Mouse (Mus musculus): ENCODE data around the gene Cacfd1. TPM values are rescaled to one million over a fixed set of nuclear protein-coding genes. Genes with fewer than 3 reads are reported as not detected.

The Cacfd1 gene
- polyA plus RNA-seq, 1 experiment from 2014 or later = 41.5 TPM

DNA sequence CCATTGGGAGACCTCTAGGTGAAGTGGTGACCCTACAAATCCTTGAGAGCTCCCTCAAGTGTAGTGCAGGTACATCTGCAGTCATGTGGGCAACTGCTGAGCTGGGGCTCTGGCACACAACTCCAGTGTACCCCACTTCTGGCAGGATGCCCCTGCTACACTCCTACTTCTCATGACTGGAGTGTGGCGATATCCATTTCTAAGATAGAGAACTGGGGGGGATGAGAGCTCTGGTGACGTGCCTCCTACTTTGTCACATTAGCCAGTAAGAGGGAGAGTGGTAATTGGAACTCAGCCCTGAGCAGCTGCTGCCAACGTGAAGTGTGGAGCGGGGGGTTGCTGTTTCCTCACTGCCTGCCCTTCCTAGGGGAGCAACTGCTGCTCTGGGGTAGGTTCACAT, 3.5 kb upstream of the Cacfd1 start:
- H3K4me2 ChIP-seq (replicated peaks; ENCODE audit: low read depth) = no peak overlapping the region
- no peaks in the 10 kb centered on the region for H3K36me3 ChIP-seq (ENCODE audit: control insufficient read depth, insufficient read depth)
- no peak overlapping the region for H3K4me3 ChIP-seq (ENCODE audit: low read depth, low read length)
- TF ChIP-seq CTCF (IDR thresholded peaks at IDR 0.05; ENCODE audit: low read depth) = no peak
- no peaks in the 10 kb centered on the region for H3K27me3 ChIP-seq (replicated peaks; ENCODE audit: control insufficient read depth, insufficient read depth, low read length)
- H3K4me1 ChIP-seq (replicated peaks; ENCODE audit: control insufficient read depth, insufficient read depth, low read length) = peaks cover 5% of the 10 kb centered on the region; the same call in 1 of the 2 replicates
- no peak for ATAC-seq
- no peak overlapping the region for H3K27ac ChIP-seq (ENCODE audit: low read depth, low read length)
- H3K9ac ChIP-seq (ENCODE audit: low read depth, low read length) = no peak overlapping the region
- no peaks in the 10 kb centered on the region for H3K9me3 ChIP-seq (ENCODE audit: control insufficient read depth)
- 70% methylated on average over 4 of the region's 4 CpGs for WGBS

DNA sequence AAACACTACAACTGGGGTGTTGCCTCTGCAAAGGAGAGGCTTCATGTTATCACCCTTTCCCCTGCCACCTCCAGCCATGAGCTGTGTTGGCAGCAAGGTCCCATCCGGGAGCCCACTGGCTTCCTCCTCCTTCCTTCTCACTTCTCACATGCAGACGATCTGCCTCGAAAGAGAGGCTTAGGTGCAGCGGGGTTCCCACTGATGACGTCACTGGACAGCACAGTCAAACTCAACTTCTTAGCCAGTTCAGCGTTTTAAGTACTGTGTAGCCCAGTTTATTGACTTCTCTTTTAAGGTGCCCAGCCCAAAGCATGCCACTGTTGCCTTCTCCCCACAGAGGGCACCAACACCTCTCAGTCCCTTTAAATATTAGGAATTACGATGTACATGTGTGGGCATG, 2.0 kb upstream of the Cacfd1 start:
- Histone ChIP-seq H3K27me3 (replicated peaks; ENCODE audit: control insufficient read depth, insufficient read depth, low read length) (no peaks in the 10 kb centered on the region), H3K9ac (ENCODE audit: low read depth, low read length) (no peak overlapping the region), H3K4me2 (replicated peaks; ENCODE audit: low read depth) (no peak overlapping the region), H3K27ac (ENCODE audit: low read depth, low read length) (no peak overlapping the region), H3K36me3 (ENCODE audit: control insufficient read depth, insufficient read depth) (no peaks in the 10 kb centered on the region), H3K4me1 (replicated peaks; ENCODE audit: control insufficient read depth, insufficient read depth, low read length) (peaks cover 6% of the 10 kb centered on the region; the same call in 1 of the 2 replicates), H3K4me3 (ENCODE audit: low read depth, low read length) (no peak overlapping the region), H3K9me3 (ENCODE audit: control insufficient read depth) (no peaks in the 10 kb centered on the region)
- no peak for TF ChIP-seq CTCF (IDR thresholded peaks at IDR 0.05; ENCODE audit: low read depth)
- whole genome bisulfite sequencing = 68% methylated on average over 7 of the region's 7 CpGs
- ATAC-seq = no peak

DNA sequence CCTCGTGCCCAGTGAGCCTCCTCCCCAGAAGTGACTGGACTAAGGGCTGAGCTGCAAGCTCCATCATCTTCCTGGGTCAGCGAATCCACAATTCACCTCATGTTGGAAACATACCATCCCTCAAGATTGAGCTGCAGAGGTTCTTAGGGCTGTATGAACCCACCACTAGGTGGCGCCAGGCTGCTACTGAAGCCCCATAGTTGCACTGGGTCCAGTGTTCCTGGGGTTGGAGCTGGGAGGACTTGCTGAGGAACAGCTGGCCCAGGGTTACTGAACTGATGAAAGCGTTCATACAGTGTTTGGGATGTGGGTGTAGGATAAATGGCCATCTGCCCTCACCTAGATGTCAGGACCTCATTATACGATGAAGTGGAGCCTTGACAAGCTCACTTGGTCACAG, 8.1 kb downstream of the Cacfd1 start:
- peak; percentile 95 for TF ChIP-seq CTCF (IDR thresholded peaks at IDR 0.05; ENCODE audit: low read depth)
- WGBS = 54% methylated on average over 5 of the region's 5 CpGs
- H3K4me2 ChIP-seq (replicated peaks; ENCODE audit: low read depth) = no peak overlapping the region
- H3K27ac ChIP-seq (ENCODE audit: low read depth, low read length) = no peak overlapping the region
- H3K9ac ChIP-seq (ENCODE audit: low read depth, low read length) = no peak overlapping the region
- ATAC-seq = peak; percentile 46
- peaks cover 67% of the 10 kb centered on the region for H3K36me3 ChIP-seq (ENCODE audit: control insufficient read depth, insufficient read depth)
- no peak overlapping the region for H3K4me3 ChIP-seq (ENCODE audit: low read depth, low read length)
- no peaks in the 10 kb centered on the region for H3K9me3 ChIP-seq (ENCODE audit: control insufficient read depth)
- no peaks in the 10 kb centered on the region for H3K4me1 ChIP-seq (replicated peaks; ENCODE audit: control insufficient read depth, insufficient read depth, low read length)
- no peaks in the 10 kb centered on the region for H3K27me3 ChIP-seq (replicated peaks; ENCODE audit: control insufficient read depth, insufficient read depth, low read length)

DNA sequence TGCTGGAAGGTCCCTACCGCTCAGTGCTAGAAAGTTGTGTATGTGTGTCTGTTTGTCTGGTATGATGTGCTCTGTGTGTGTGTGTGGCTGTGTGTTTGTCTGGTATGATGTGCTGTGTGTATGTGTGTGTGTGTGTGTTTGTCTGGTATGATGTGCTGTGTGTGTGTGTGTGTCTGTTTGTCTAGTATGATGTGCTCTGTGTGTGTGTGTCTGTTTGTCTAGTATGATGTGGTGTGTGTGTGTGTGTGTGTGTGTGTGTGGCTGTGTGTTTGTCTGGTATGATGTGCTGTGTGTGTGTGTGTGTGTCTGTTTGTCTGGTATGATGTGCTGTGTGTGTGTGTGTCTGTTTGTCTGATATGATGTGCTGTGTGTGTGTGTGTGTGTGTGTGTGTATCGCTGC, 9.8 kb downstream of the Cacfd1 start:
- no peak for TF ChIP-seq CTCF (IDR thresholded peaks at IDR 0.05; ENCODE audit: low read depth)
- no peak overlapping the region for H3K4me3 ChIP-seq (ENCODE audit: low read depth, low read length)
- H3K27ac ChIP-seq (ENCODE audit: low read depth, low read length) = no peak overlapping the region
- H3K27me3 ChIP-seq (replicated peaks; ENCODE audit: control insufficient read depth, insufficient read depth, low read length) = no peaks in the 10 kb centered on the region
- ATAC-seq = no peak
- no peak overlapping the region for H3K4me2 ChIP-seq (replicated peaks; ENCODE audit: low read depth)
- 90% methylated on average over 2 of the region's 2 CpGs for WGBS
- no peak overlapping the region for H3K9ac ChIP-seq (ENCODE audit: low read depth, low read length)
- peaks cover 54% of the 10 kb centered on the region for H3K36me3 ChIP-seq (ENCODE audit: control insufficient read depth, insufficient read depth)
- no peaks in the 10 kb centered on the region for H3K9me3 ChIP-seq (ENCODE audit: control insufficient read depth)
- no peaks in the 10 kb centered on the region for H3K4me1 ChIP-seq (replicated peaks; ENCODE audit: control insufficient read depth, insufficient read depth, low read length)

DNA sequence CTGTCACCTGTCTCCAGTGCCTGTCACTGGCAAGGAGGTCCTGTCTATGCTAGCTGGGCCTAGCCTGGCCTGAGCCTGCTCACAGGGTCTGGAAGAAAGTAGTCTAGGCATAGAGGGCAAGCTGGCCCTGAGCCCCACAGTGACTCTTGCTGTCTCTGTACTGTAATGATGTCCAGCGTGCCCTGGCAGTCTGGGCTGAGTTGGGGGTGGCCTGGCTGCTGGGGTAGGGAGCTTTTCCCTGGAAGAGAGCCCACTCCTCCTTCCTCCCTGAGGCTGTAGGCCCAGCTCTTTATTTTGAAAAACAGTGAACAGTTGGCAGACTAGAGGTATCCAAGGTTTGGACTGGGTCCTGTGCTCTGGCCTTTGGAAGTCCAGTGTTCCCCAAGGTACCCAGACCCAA, 11.4 kb downstream of the Cacfd1 start:
- no peaks in the 10 kb centered on the region for H3K27me3 ChIP-seq (replicated peaks; ENCODE audit: control insufficient read depth, insufficient read depth, low read length)
- WGBS = 85% methylated on average over 1 of the region's 1 CpGs
- ATAC-seq = no peak

DNA sequence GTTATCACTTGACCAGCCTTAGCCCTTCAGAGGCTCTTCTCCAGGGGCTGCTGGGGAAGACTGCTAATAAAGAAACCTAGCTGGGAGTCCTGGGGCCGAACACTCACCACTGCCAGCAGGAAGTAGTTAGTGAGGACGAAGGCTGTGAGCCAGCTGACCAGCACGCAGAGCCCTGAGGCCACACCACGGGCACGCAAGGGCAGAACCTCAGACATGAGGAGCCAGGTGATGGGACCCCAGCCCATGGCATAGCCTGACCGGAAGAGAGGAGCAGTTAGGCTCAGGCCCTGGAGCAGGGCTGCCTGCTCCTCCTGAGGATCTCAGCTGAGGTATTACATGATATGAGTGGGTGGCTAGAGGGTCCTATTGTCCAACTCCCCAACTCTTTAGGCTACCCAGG, 12.9 kb downstream of the Cacfd1 start:
- ATAC-seq = no peak
- Histone ChIP-seq H3K4me2 (replicated peaks; ENCODE audit: low read depth) (no peak overlapping the region), H3K36me3 (ENCODE audit: control insufficient read depth, insufficient read depth) (peaks cover 23% of the 10 kb centered on the region), H3K4me1 (replicated peaks; ENCODE audit: control insufficient read depth, insufficient read depth, low read length) (no peaks in the 10 kb centered on the region), H3K27ac (ENCODE audit: low read depth, low read length) (no peak overlapping the region), H3K9ac (ENCODE audit: low read depth, low read length) (no peak overlapping the region), H3K27me3 (replicated peaks; ENCODE audit: control insufficient read depth, insufficient read depth, low read length) (no peaks in the 10 kb centered on the region), H3K9me3 (ENCODE audit: control insufficient read depth) (no peaks in the 10 kb centered on the region), H3K4me3 (ENCODE audit: low read depth, low read length) (no peak overlapping the region)
- WGBS = 72% methylated on average over 6 of the region's 6 CpGs
- no peak for TF ChIP-seq CTCF (IDR thresholded peaks at IDR 0.05; ENCODE audit: low read depth)

More for the DNA sequence above, 11.4 kb downstream of the Cacfd1 start:
- no peak overlapping the region for H3K9ac ChIP-seq (ENCODE audit: low read depth, low read length)
- no peaks in the 10 kb centered on the region for H3K9me3 ChIP-seq (ENCODE audit: control insufficient read depth)
- H3K4me1 ChIP-seq (replicated peaks; ENCODE audit: control insufficient read depth, insufficient read depth, low read length) = no peaks in the 10 kb centered on the region
- H3K4me2 ChIP-seq (replicated peaks; ENCODE audit: low read depth) = no peak overlapping the region
- peaks cover 38% of the 10 kb centered on the region for H3K36me3 ChIP-seq (ENCODE audit: control insufficient read depth, insufficient read depth)
- no peak overlapping the region for H3K4me3 ChIP-seq (ENCODE audit: low read depth, low read length)
- no peak overlapping the region for H3K27ac ChIP-seq (ENCODE audit: low read depth, low read length)
- TF ChIP-seq CTCF (IDR thresholded peaks at IDR 0.05; ENCODE audit: low read depth) = no peak

DNA sequence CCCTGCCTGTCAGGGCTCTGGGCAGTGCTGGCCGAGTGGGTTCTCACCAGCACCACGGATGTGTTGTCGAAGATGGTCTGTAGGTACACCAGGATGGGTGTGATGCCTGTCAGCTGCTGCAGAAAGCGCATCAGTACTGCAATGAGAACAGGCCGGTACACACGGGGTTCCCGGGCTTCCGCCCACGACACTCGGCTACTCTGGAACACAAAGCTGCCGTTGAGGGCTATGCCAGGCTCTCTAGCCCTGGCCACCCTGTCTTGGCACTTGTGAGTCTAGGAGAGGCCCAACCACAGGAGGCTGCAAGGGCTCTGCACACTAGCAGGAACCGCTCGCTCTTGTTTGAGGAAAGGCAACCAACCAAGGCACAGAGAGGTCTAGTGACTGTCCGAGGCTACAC, 14.4 kb downstream of the Cacfd1 start:
- no peaks in the 10 kb centered on the region for H3K4me1 ChIP-seq (replicated peaks; ENCODE audit: control insufficient read depth, insufficient read depth, low read length)
- peaks cover 8% of the 10 kb centered on the region; the same call in 1 of the 2 replicates for H3K36me3 ChIP-seq (ENCODE audit: control insufficient read depth, insufficient read depth)
- H3K4me3 ChIP-seq (ENCODE audit: low read depth, low read length) = no peak overlapping the region
- no peak for TF ChIP-seq CTCF (IDR thresholded peaks at IDR 0.05; ENCODE audit: low read depth)
- ATAC-seq = no peak
- H3K9ac ChIP-seq (ENCODE audit: low read depth, low read length) = no peak overlapping the region
- 76% methylated on average over 14 of the region's 14 CpGs for WGBS
- H3K4me2 ChIP-seq (replicated peaks; ENCODE audit: low read depth) = no peak overlapping the region
- no peak overlapping the region for H3K27ac ChIP-seq (ENCODE audit: low read depth, low read length)
- no peaks in the 10 kb centered on the region for H3K27me3 ChIP-seq (replicated peaks; ENCODE audit: control insufficient read depth, insufficient read depth, low read length)
- H3K9me3 ChIP-seq (ENCODE audit: control insufficient read depth) = no peaks in the 10 kb centered on the region
